Mouse (Mus musculus) frontal cortex, postnatal 36 days (tissue): ENCODE results near the gene Slc9a8.

Experiments used
- DNase-seq, 2 experiments: peaks; one replicate each; pipeline ENCODE4 v3.0.0; 2022; ENCODE audit warnings: low spot score in 2 of 2

Gene Slc9a8

DNA sequence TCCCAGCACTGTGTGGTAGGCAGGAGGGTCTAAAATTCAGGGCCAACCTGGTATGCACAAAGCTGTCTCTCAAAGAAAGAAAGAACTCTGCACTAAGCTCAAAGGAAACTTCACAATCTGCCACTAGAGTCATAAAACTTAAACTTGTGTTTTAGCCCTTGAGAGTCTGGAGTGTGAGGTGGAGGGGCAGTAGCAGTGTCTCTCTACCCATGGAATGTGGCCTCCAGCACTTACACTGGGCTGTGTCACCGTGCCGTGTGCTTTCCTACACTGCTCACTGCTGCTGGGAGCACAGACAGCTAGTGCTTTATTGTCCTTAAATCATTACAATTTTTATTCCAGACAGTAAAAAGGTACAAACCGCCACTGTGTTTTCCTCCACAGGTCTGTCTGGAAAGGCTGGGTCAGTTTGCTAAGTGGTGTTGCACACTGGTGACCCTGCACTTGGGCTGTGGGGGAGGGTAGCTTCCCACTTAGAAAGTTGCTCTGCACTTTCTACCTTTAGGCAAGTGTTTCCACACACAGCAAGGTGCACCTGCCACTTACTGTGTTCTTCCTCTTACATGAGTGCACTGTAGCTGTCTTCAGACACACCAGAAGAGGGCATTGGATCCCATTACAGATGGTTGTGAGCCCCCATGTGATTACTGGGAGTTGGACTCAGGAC is 86.3 kb downstream of the Slc9a8 start:
- no peak for DNase-seq

- no peak for DNase-seq
These were observed 87.1 kb downstream of the Slc9a8 start for GRCm38 (mm10) chr2:167508569-167508968.

- DNase-seq, result no peak
These were observed 89.0 kb downstream of the Slc9a8 start for GRCm38 (mm10) chr2:167510485-167510884.

GRCm38 (mm10) chr2:167512365-167512764 is 90.9 kb downstream of the Slc9a8 start:
- DNase-seq, result no peak

GRCm38 (mm10) chr2:167512970-167513369 is 91.5 kb downstream of the Slc9a8 start:
- DNase-seq, result no peak

GRCm38 (mm10) chr2:167514641-167515040 is 93.1 kb downstream of the Slc9a8 start:
- no peak for DNase-seq

GRCm38 (mm10) chr2:167515688-167516087 is 94.2 kb downstream of the Slc9a8 start:
- DNase-seq, result no peak

GRCm38 (mm10) chr2:167519606-167520252 is 98.2 kb downstream of the Slc9a8 start:
- no peak for DNase-seq
